Mouse (Mus musculus) cerebellum, adult (tissue): ENCODE measurements around the gene Cd68.

ENCODE experiments used
- ATAC-seq: cut with Nextera tagmentation; 2 replicates; pipeline ENCODE4 v1.9.2; 2017; ENCODE audit warnings: mild to moderate bottlenecking, moderate library complexity, mixed read lengths; ENCODE audit not compliant: insufficient number of reproducible peaks, low FRiP score, low TSS enrichment

The Cd68 gene

DNA sequence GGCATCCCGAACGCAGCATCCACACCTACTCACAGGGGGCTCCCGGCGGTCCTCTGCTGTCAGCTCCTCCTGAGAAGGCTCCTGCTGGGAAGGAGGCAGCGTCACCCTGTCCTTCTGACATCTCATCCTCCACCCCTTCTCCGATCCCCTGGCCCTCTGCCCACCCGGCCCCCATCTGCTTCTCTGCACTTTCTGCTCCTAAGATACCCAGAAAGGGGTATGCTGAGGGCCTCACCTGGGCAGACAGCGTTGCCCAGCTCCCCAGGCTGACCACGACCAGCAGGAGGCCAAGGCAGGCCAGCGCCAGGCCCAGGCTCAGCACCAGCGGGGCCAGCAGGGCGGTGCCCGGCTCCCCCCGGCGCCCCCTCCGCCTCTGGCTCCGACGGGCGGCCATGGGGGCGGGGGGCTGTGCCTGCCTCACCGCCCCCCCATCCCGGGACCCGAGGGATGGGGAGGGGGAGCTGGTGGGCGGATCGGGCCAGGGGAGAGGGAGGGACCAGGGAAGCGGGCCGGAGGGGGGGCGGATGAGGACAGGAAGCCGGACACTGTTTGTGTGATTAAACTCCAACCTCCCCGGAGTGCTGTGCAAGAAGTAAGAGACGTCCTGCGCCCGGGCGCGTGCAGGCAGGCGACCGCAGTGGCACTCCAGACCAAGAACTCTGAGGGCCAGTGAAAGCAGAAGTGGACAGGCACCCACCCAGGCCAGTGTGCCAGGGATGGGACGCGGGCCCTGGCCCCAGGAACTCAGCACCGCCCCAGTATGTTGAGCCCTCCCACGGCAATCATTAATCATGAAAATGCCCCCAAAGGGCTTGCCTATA lies 29.6 kb upstream of the Cd68 start, which contains the start of the genes Tnfsf12 and Tnfsfm13:
Tnfsf12 (minus strand) TSS at position 489 of the 821 bp plus-strand sequence.
Tnfsfm13 (minus strand) TSS at position 738 of the 821 bp plus-strand sequence.
- peak; percentile 45; the same call in 1 of the 2 replicates for ATAC-seq

DNA sequence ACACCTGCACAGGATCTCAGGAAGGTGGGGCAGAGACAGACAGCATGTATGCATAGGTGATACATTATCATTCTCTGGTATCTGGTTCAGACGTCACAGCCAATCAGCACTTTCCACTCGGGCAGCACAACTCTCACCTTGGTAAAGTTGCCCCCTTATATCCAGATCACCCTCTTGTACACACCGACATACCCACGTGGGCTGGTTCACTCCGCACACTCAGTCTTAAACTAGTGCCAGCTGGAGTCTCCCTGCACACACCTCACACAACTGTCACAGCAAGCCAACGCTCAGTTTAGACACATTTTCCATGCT lies 29.1 kb upstream of the Cd68 start:
- ATAC-seq: no peak

DNA sequence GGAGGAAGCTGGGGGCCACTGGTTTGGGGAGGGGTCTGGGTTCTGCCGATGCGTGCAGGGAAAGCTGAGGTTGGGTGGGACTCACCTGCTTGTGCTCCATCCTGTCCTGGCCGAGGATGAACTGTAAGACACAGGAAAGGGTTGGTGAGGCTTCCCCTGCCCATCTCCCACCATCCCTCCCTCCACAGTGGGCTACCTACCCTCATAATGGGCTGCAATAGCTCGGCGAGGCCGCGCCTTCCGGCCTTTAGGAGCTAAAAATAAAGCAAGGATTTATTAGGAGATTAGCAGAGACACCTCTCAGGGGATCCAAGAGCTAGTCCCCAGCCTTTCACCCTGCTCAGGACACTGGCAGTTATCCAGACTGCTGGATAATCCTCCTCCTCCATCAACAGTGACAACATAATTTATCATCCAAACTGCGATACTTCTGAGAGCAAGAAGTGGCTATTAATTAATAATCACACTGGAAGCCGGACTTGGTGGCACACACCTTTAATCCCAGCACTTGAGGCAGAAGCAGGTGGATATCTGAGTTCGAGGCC lies 27.5 kb upstream of the Cd68 start:
- no peak for ATAC-seq

DNA sequence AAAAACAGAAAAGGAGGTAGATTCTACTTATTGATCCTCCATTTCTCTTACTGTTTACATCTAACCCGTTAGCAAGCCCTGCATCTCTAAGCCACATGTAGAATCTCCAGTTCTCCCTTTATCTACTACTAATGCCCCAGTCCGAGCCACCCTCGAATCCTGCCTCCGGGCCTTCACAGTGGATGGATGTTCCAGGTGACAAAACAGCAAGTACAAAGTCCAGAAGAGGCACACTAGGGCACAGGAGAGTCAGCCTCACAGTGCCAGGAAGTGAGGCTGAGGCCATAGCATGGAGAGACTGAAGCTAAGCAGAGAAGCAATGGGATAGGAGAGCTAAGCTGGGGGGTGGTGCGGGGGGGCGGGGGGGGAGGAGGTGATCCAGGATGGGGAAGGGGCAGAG lies 26.9 kb upstream of the Cd68 start:
- no peak for ATAC-seq

DNA sequence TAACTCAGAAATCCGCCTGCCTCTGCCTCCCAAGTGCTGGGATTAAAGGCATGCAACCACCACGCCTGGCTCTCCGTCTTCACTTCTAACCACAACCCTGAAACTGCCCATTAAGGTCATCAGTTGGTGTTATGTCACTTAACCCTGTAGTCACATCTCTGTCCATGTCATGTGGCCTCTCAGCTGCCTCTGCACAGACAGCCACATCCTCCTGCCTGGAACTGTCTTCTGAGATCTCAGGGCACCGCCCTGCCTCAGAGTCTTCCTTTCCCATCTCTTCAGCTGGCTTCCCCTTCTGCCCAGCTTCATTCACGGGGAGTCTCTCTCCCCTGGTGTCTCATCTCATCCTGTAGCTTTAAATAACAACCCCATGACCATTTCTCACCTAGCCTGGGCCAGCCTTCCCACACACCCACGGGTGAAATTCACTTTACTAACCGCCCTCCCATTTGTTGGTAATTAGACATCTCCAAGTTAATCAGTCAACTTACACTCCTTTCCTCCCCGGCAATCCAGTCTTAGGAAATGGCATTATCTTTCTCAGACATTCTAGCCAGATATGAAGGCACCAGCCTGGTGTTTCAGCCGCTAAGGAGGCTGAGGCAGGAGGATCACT lies 26.4 kb upstream of the Cd68 start:
- ATAC-seq: no peak

DNA sequence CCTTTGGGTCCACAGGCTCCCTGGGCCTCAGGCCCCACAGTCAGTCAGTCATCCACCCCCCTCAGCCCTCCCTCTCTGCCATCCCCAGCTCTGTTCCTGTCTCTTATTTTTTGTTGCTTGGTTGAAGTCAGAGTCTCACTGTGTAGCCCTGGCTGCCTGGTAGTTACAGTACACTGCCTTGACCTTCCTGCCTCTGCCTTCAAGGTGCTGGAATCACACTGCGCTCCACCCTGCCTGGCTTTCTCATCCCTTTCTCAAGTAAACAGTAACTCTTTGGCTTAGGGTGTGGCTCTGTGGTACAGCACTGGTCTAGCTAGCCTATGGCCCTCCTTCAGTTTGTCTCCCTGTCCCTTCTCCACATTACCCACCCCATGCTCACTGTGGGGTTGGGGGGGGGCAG lies 23.9 kb upstream of the Cd68 start:
- ATAC-seq: no peak

DNA sequence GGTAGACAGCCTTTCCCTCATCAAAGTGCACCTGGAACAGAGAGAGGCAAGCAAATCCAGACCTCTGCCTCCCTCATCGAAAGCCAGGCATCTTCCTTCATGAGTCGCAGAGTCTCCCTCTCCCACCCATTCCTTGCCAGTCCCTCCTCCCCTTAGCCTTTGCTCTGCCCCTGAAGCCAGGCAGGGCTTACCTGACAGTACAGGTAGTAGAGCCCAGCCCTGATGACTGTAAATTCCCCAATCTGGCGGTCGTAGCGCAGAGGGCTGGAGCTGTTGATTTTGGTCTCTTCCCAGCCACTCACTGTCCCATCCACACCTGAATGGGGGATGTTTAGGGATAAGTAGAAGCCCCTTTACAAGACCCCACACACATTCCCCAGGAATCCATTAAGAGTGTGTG lies 21.1 kb upstream of the Cd68 start:
- ATAC-seq: no peak

DNA sequence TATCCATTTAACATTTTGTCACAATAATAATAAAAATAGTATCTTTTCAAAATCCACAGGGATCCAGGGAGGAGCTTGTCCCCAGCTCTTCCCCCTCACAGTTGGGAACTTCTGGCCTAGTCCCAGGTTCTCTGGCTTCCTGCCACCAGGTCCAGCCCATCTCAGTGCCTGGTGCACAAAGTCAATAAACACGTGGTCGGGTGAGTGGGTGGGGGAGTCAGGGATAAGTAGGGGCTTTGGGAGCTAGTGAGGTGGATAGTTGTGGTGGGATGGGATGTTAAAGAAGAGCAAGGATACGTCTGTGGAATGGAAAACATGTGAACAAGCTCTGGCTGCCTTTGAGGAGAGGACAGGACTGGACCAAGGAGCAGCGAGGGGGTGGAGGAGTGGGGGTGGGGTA lies 20.4 kb upstream of the Cd68 start:
- ATAC-seq: no peak

DNA sequence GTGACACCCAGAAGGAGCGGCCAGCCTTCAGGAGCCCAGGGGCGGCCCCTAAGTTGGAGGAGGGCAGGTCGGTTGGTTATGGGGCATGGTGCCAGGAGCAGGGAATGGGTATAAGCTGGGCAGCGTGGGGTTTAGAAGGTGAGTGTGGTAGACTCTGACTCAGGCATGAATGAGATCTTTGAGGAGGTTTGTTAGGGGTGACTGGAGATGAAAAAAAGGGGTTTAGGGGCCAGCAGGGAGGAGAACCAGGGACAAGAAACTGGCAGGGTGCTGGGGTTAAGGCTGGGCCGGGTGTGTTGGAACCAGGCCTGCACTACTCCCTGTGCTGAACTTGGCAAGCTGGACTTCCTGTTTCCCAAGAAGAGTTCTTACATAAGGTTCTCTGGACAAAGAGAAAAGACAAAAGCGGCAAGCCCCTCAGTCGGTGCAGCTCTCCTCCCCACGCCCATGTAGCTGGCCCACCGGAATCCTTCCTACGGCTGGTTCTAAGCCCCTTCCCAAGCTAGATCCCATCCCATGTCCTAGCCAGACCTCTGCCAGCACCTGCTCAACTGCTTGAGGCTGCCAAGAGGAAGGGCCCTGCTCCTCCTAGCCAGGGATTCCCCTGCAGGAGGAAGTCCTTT lies 19.7 kb upstream of the Cd68 start, which contains the start of gene Tnfsf13:
Tnfsf13 (minus strand) TSS at position 259 of the 623 bp plus-strand sequence.
- ATAC-seq: peak; percentile 49; the same call in 1 of the 2 replicates

DNA sequence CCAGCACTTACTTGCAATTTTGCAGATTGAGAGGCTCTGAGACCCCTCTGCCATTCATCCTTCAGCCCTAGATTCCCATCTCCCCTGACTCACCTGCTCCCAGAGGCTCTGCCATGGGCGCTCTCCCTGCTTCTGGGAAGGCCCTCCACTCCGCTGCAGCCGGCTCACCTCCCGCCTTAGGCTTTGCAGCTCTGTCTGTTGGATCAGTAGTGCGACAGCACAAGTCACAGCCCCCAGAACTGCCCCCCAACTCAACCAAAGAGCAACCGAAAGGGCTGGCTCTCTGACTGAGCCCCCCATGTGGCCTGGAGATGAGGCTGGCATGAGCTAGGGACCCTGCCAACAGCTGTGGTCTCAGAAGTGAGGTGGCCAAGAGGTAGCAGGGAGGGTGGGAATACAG lies 19.0 kb upstream of the Cd68 start:
- no peak for ATAC-seq

DNA sequence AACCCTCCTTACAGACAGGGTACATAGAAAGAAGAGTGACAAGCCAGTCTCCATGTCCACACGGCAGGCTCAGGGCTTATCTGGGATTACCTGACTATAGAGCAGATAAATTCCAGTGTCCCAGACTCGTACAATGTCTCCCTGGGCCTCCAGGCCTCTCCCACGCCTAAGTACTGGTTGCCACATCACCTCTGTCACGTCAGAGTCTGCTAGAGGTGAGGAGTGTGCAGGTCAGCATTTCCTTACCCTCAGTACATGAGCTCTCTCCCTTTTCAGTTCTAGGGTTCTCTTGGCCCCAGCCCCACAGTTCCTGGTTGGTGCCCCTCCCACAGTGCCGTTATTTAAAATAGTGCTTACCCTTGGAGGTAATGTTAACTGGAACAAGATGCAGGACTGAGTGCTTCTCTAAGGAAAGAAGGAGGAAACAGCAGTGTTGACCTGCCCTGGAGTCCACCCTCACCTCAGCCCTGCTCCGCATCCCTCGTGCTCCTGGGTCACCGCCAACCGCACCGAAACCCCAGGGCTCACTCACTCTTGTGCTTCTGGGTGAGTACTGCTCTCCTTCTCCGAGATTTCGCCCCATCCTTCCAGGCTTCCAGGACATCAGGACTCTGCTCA lies 18.3 kb upstream of the Cd68 start:
- ATAC-seq: no peak

DNA sequence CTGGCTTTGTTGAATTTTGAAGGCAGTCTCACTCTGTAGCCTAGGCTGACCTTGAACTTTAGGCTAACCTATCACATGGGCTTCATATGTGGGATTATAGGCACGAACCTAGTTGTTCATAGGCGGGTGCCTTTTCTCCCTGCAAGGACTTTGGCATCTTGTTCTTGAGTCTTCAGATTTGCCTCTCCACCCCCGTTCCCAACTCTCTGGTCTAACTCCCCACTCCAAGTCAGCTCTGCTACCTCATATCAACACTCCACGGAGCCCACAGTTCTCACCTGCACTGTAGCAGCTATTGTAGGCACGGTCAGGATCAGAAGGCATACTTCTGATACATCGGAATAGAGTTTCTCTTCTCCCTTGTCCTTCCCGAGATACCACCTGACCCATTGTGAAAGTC lies 17.6 kb upstream of the Cd68 start:
- ATAC-seq: no peak

DNA sequence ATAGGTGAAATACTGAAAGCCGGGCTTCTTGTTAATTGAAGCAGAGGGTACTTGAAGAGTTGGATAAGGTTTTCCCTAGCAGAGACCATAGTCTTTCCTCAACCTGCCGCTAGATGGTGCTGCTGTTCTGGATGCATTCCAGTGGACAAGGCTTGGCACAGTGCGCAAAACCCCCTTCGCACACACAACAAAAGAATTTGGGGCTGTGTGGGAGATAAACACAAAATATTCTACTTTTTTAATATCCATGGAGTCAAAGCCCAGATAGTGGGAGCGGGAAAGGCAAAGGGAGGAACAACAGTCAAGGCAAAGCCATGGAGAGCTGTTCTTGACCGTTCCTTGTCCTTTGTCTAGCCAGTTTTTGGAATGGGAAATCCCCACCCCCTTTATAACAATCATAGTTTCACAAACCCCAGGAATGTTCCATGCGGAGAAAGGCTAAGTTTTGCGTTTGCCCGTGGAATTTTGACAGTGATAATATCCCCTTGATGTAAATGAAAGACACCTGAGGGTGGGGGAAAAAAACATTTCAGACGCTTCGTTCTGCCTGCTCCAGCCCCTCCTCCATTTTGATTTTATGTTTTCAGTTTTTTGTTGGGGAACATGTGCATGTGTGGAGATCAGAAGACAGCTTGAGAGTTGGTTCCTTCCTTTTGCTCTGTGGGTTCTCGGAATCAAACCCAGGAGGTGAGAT lies 17.0 kb upstream of the Cd68 start:
- no peak for ATAC-seq

DNA sequence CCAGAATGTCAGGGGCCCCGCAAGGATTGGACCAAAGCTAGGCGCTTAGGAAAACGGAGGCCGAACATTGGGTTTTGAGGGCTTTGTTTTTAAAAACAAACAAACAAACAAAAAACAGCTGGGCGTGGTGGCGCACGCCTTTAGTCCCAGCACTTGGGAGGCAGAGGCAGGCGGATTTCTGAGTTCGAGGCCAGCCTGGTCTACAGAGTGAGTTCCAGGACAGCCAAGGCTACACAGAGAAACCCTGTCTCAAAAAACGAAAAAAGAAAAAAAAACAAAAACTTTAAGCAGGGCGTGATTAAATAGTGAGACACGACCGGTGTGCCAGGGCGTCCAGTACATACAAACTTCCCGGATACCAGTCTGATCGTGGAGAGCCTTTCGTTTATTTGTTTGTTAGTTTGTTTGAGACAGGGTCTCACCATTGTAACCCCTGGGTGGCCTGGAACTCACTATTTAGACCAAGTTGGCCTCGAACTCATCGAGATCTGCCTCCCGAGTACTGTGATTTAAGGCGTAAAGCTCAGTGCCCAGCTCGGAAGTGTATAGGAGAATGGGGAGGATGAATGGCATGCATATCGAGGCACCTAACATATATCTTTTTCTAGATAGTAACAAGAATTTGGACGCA lies 16.4 kb upstream of the Cd68 start:
- no peak for ATAC-seq

DNA sequence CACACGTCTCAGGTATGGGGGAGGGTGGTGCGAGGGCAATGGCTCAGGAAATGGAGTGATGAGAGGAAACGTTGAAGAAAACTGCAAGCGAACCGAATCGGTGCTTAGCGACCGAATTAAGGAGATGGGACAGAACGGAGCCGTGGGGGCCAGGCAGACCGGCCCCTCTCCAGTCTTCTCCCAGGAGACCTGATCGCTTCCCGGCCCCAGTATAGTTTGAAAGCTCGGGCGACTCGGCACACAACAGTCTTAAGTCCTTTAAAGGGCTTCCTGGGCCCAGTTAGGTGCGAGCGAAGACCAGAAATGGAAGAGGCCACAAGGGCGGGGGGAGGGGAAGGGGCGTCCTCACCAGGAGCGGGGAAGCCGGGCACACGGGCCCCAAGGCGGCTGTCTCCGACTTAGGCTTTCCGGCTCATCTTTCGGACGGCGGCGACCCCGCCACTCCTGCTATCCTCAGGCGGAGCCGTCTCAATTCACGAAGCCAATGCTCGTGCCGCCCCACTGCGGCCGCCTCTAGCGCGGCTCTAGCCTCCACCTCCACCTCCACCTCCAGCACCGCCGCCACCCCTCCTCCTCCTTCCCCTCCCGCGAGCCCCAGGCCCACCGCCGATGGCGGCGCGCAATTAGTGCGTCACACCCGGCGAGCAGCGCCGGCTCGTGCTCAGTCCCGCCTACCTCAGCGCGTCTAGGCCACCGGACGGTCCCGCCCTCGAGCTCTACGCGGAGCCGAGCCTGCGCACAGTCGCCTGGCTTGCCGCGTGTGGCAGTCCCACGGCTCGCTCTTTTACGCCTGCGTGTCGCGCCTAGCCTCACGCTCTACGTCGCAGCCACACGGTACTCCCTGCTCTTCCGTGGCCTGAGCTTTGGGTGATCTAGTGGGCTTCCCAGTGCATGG lies 15.6 kb upstream of the Cd68 start, which contains the start of gene Senp3:
Senp3 (minus strand) TSS at position 771 of the 895 bp plus-strand sequence.
- peak; percentile 85; the same call in 1 of the 2 replicates for ATAC-seq

DNA sequence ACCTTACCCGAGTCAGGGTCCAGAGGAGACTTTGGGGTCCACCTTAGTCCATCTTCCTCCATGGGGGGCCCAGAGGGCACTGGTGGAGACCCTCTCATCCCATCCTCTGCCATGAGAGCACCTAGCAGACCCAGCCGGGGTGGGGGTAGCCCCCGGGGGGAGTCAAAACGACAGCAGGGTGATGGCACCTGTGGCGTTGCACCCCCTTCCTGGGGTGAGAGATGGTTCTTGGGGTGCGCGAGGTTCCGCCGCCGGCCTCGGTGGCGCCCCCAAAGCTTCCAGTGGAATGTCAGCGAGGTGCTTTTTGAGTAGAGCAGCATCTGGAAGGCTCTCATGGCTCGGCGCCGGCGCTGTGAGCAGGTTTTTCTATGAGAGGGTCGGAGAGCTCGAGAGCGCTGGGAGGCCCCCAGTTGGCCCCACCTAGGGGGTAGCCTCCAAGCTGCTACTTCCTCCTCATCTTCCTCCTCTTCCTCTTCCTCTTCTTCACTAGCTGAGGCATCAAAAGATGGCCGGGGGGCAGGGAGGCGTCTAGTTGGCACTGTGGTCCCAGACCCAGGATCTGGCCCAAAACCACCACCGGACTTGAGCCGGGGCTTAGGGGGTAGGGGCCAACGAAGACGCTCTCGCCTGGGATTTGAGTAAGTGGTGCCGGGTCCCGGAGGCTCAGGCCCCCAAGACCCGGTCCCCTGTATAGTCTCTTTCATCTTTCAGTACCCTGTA lies 14.3 kb upstream of the Cd68 start:
- ATAC-seq: no peak

DNA sequence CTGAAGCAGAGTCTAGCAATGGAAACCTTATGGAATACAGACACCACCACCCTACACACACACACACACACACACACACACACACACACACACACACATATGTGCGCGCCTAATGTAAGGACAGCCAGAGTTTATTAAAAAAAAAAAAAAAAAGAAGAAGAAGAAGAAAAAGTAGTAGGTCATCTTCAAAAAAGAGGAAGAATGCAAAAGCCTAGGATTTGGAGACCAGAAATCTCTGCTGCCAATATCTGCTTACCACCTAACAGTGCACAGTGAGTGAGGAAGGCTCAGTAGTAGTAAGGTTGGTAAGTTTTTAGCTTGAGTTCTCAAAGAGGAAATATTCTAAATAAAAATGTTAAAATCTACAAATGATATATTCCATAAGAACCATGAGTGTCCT lies 13.2 kb upstream of the Cd68 start:
- no peak for ATAC-seq

DNA sequence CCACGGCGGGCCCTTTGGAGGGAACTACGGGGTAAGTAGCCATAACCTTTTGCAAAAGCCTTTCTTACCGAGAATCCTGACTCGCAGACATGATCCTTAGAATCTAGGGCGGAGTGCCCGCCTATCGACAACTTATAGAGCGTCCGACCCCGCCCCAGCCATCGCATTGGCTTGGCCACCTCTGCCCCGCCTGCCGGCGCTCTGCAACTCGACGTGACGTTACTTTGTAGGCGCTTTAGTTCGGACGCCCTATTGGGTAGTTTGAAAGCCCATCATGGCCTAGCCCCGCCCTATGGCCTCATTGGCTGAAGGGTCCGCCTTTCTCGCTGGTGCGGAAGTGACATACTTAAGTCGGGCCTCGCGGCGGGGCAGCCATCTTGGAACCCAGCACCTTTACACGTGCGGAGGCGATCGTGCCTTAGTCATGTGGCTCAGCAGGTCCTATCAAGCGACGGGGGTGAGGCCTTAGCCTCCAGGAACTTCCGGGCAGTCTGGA lies 6.3 kb upstream of the Cd68 start, which contains the start of gene Eif4a1:
Eif4a1 (minus strand) TSS at position 213 of the 496 bp plus-strand sequence.
- peak; percentile 92 for ATAC-seq
